Mouse (Mus musculus): ENCODE data around the gene Dcst2. TPM values are rescaled to one million over a fixed set of nuclear protein-coding genes. Genes with fewer than 3 reads are reported as not detected.
A peak's percentile ranks its signal among the peaks of the same experiment; 100 is the strongest.

Dcst2 gene
- polyA plus RNA-seq, 1 experiment from 2014 or later: 2.8 TPM

DNA sequence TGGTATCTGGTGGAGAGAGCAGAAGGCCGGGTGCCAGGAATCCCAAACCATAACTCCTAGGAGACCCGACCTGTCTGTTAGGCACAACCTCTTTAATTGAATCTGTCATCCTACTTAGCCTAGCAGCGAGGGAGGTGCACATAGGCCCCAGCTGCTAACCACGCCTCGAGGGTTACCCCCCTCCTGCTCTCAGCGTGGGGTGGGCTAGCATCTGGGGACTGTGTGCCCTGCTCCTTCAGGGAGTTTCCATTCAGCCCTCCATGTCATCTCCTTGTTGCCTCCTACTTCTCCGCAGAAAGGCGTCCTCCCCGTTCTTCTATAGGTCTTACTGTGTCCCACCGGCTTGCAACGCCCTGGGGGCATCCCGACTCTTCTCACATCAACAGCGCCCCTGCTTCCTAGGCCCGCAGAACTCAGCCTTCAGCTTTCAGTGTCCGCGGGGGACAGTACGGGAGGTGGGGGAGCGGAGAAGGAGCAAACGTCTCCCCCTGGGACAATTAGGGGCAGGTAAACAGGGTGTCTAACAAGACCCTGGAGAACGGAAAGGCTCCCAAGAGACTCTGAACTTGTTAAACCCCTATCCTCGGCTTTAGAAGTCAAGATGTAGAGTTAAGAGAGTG, 42.7 kb upstream of the Dcst2 start:
- Histone ChIP-seq H3K27ac (ENCODE audit: low read length) (no peak overlapping the region), H3K27me3 (replicated peaks; ENCODE audit: control insufficient read depth, insufficient read depth, low read length) (peaks cover 30% of the 10 kb centered on the region; the same call in 1 of the 2 replicates), H3K4me2 (ENCODE audit: low read depth, low read length) (peak overlapping the region; percentile 98), H3K4me1 (ENCODE audit: control insufficient read depth, insufficient read depth, low read length) (peaks cover 58% of the 10 kb centered on the region), H3K9ac (ENCODE audit: low read depth, low read length) (peak overlapping the region; percentile 65), H3K4me3 (ENCODE audit: low read length) (peak overlapping the region; percentile 48), H3K36me3 (ENCODE audit: control insufficient read depth, insufficient read depth, low read length) (no peaks in the 10 kb centered on the region), H3K9me3 (ENCODE audit: control insufficient read depth, low read length) (no peaks in the 10 kb centered on the region)
- WGBS: 32% methylated on average over 21 of the region's 21 CpGs
- ATAC-seq: no peak

DNA sequence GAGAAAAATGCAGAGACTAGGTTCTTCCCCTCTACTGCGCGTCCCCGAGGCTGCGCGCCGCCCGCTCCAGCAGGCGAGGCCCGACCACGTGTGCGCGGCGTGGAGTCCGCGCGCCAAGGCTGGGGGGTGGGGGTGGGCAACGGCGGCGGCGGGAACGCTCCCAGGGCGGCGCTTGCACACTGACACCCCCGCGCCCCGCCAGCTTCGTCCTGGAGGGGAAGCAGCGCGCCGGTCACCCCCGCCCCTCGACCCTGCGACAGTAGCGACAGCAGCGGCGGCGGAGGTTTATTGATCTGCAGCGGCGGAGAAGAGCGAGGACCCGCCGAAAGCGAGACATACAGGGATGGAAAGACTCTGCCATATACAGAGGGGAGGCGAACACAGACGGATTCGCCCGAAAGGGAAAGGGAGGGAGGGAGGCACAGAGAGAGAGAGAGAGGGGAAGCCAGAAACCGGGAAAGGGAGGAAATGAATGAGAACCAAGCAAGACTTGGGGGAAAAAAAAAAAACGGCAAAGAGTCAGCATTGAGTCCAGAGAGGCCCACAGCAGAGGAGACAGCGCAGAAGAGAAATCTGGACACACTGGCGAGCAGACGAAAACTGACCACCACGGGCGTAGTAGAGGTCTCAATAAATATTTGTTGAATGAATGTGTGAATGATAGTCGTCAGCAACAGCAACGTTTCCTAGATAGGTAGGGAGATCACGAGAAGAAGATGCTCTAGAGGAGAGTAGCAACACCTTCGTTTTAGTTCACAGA, 42.0 kb upstream of the Dcst2 start:
- peaks cover 57% of the 10 kb centered on the region for H3K4me1 ChIP-seq (ENCODE audit: control insufficient read depth, insufficient read depth, low read length)
- H3K27me3 ChIP-seq (replicated peaks; ENCODE audit: control insufficient read depth, insufficient read depth, low read length): peaks cover 30% of the 10 kb centered on the region; the same call in 1 of the 2 replicates
- H3K9ac ChIP-seq (ENCODE audit: low read depth, low read length): peak overlapping the region; percentile 65
- ATAC-seq: no peak
- WGBS: 3% methylated on average over 58 of the region's 58 CpGs
- peak overlapping the region; percentile 98 for H3K4me2 ChIP-seq (ENCODE audit: low read depth, low read length)
- H3K27ac ChIP-seq (ENCODE audit: low read length): no peak overlapping the region
- no peaks in the 10 kb centered on the region for H3K9me3 ChIP-seq (ENCODE audit: control insufficient read depth, low read length)
- peak overlapping the region; percentile 48 for H3K4me3 ChIP-seq (ENCODE audit: low read length)
- H3K36me3 ChIP-seq (ENCODE audit: control insufficient read depth, insufficient read depth, low read length): no peaks in the 10 kb centered on the region

DNA sequence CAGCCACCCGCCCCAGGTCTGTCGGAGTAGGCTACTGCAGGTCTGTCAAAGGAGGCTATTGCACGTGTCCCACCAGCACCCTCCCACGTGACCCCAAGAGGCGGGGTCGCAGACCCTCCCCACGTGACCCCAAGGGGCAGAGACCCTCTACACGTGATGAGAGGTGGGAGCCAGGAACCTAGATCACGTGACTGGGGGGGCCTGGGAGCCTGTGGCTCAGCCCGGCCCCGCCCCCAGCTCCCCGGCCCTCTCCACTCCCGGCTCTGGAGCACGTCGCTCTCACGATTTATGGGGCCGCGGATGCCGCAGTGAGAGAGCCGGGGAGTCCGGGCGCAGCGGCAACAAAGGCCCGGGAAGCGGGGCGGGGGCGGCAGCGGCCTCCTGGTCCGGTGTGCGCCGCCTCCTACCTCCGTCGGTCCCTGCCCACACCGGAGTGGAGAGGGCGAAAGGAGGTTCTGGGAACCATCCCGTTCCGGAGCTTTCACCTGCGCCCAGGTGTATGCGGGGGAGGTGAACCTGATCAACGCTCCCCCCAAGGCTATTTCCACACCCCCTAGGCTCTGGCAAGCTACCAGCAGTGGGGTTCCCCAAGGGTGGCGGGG, 41.1 kb upstream of the Dcst2 start:
- H3K27ac ChIP-seq (ENCODE audit: low read length): no peak overlapping the region
- peak overlapping the region; percentile 98 for H3K4me2 ChIP-seq (ENCODE audit: low read depth, low read length)
- under 1% methylated on average over 40 of the region's 41 CpGs for WGBS
- H3K36me3 ChIP-seq (ENCODE audit: control insufficient read depth, insufficient read depth, low read length): no peaks in the 10 kb centered on the region
- peaks cover 30% of the 10 kb centered on the region; the same call in 1 of the 2 replicates for H3K27me3 ChIP-seq (replicated peaks; ENCODE audit: control insufficient read depth, insufficient read depth, low read length)
- peak overlapping the region; percentile 64 for H3K4me3 ChIP-seq (ENCODE audit: low read length)
- H3K9ac ChIP-seq (ENCODE audit: low read depth, low read length): peak overlapping the region; percentile 70
- peak; percentile 18; the same call in 1 of the 2 replicates for ATAC-seq
- H3K4me1 ChIP-seq (ENCODE audit: control insufficient read depth, insufficient read depth, low read length): peaks cover 48% of the 10 kb centered on the region
- H3K9me3 ChIP-seq (ENCODE audit: control insufficient read depth, low read length): no peaks in the 10 kb centered on the region

- Histone ChIP-seq H3K9ac (ENCODE audit: low read depth, low read length) (peak overlapping the region; percentile 70), H3K9me3 (ENCODE audit: control insufficient read depth, low read length) (no peaks in the 10 kb centered on the region), H3K27ac (ENCODE audit: low read length) (no peak overlapping the region), H3K4me2 (ENCODE audit: low read depth, low read length) (peak overlapping the region; percentile 98), H3K4me3 (ENCODE audit: low read length) (peak overlapping the region; percentile 64), H3K4me1 (ENCODE audit: control insufficient read depth, insufficient read depth, low read length) (peaks cover 40% of the 10 kb centered on the region), H3K27me3 (replicated peaks; ENCODE audit: control insufficient read depth, insufficient read depth, low read length) (peaks cover 30% of the 10 kb centered on the region; the same call in 1 of the 2 replicates), H3K36me3 (ENCODE audit: control insufficient read depth, insufficient read depth, low read length) (no peaks in the 10 kb centered on the region)
- WGBS: under 1% methylated on average over 64 of the region's 66 CpGs
- ATAC-seq: peak; percentile 15; the same call in 1 of the 2 replicates
Measured at GRCm38 (mm10) chr3:89321183-89322130, 40.3 kb upstream of the Dcst2 start.

DNA sequence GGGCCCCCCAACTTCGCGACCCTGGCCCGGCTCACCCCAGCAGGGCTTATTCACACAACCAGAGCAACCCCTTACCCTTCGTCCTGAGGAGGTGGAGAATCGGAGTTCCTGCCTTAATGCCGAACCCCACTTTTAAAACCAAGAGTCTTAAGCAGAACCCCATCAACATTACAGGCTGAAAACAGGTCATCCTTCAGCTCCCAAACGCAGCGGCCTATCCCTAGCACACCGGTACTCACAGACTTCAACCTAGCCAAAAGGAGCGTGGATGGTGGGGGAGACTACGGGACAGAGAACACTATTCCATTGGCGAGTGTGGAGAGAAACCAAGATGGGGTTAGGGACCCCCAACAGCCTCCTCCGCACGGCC, 39.7 kb upstream of the Dcst2 start:
- H3K4me1 ChIP-seq (ENCODE audit: control insufficient read depth, insufficient read depth, low read length): peaks cover 36% of the 10 kb centered on the region
- ATAC-seq: 0 out of 2 replicates have a peak, but pooled peaks have one; percentile 1
- H3K36me3 ChIP-seq (ENCODE audit: control insufficient read depth, insufficient read depth, low read length): no peaks in the 10 kb centered on the region
- peak overlapping the region; percentile 98 for H3K4me2 ChIP-seq (ENCODE audit: low read depth, low read length)
- H3K27me3 ChIP-seq (replicated peaks; ENCODE audit: control insufficient read depth, insufficient read depth, low read length): peaks cover 30% of the 10 kb centered on the region; the same call in 1 of the 2 replicates
- no peaks in the 10 kb centered on the region for H3K9me3 ChIP-seq (ENCODE audit: control insufficient read depth, low read length)
- 2% methylated on average over 14 of the region's 14 CpGs for WGBS
- H3K4me3 ChIP-seq (ENCODE audit: low read length): peak overlapping the region; percentile 64
- no peak overlapping the region for H3K27ac ChIP-seq (ENCODE audit: low read length)
- H3K9ac ChIP-seq (ENCODE audit: low read depth, low read length): peak overlapping the region; percentile 70

GRCm38 (mm10) chr3:89322514-89323165, 39.1 kb upstream of the Dcst2 start, which contains the start of gene Efna3:
TSS of gene Efna3 (minus strand) at chr3:89322965.
- Histone ChIP-seq H3K36me3 (ENCODE audit: control insufficient read depth, insufficient read depth, low read length) (no peaks in the 10 kb centered on the region), H3K27ac (ENCODE audit: low read length) (no peak within 1 kb of the TSS), H3K4me3 (ENCODE audit: low read length) (peak within 1 kb of the TSS; percentile 64), H3K4me2 (ENCODE audit: low read depth, low read length) (peak within 1 kb of the TSS; percentile 98), H3K9me3 (ENCODE audit: control insufficient read depth, low read length) (no peaks in the 10 kb centered on the region), H3K4me1 (ENCODE audit: control insufficient read depth, insufficient read depth, low read length) (peaks cover 39% of the 10 kb centered on the region), H3K9ac (ENCODE audit: low read depth, low read length) (peak within 1 kb of the TSS; percentile 70), H3K27me3 (replicated peaks; ENCODE audit: control insufficient read depth, insufficient read depth, low read length) (peaks cover 30% of the 10 kb centered on the region; the same call in 1 of the 2 replicates)
- WGBS: under 1% methylated on average over 45 of the region's 53 CpGs
- peak; percentile 46 for ATAC-seq

- Histone ChIP-seq H3K36me3 (ENCODE audit: control insufficient read depth, insufficient read depth, low read length) (no peaks in the 10 kb centered on the region), H3K9ac (ENCODE audit: low read depth, low read length) (no peak overlapping the region), H3K9me3 (ENCODE audit: control insufficient read depth, low read length) (no peaks in the 10 kb centered on the region), H3K4me1 (ENCODE audit: control insufficient read depth, insufficient read depth, low read length) (peaks cover 26% of the 10 kb centered on the region), H3K4me2 (ENCODE audit: low read depth, low read length) (no peak overlapping the region), H3K27ac (ENCODE audit: low read length) (no peak overlapping the region), H3K4me3 (ENCODE audit: low read length) (no peak overlapping the region), H3K27me3 (replicated peaks; ENCODE audit: control insufficient read depth, insufficient read depth, low read length) (peaks cover 3% of the 10 kb centered on the region; the same call in 1 of the 2 replicates)
- no peak for ATAC-seq
- 92% methylated on average over 8 of the region's 8 CpGs for WGBS
Measured at GRCm38 (mm10) chr3:89325882-89326281, 35.9 kb upstream of the Dcst2 start.

DNA sequence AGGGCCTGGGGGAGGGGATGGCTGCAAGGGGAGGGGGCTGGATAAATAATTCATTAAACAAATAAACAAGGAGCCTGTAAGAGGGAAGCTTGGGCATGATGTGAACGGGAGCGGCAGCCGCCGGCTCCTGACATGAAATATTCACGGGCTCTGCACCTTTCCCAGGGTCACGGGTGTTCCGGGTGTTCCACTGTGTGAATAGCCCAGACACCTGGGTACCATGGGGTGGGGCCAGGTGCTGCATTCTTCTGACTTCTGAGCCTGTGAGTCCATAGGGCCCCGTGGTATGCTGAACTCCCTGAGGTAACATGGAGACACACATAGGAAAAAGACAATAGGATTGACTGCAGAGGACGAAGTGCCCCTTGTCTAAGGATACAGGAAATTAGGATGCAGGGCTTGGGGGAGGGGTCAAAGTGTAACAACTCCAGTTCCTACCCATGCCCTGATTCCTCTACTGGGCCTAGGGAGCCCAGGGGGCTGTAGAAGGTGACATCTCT, 34.4 kb upstream of the Dcst2 start:
- Histone ChIP-seq H3K9ac (ENCODE audit: low read depth, low read length) (no peak overlapping the region), H3K27me3 (replicated peaks; ENCODE audit: control insufficient read depth, insufficient read depth, low read length) (no peaks in the 10 kb centered on the region), H3K36me3 (ENCODE audit: control insufficient read depth, insufficient read depth, low read length) (no peaks in the 10 kb centered on the region), H3K4me2 (ENCODE audit: low read depth, low read length) (no peak overlapping the region), H3K27ac (ENCODE audit: low read length) (no peak overlapping the region), H3K4me1 (ENCODE audit: control insufficient read depth, insufficient read depth, low read length) (peaks cover 22% of the 10 kb centered on the region), H3K4me3 (ENCODE audit: low read length) (no peak overlapping the region), H3K9me3 (ENCODE audit: control insufficient read depth, low read length) (no peaks in the 10 kb centered on the region)
- ATAC-seq: no peak
- 29% methylated on average over 9 of the region's 9 CpGs for WGBS
